Mouse (Mus musculus) right cerebral cortex, postnatal 14 days (tissue): ENCODE data around the gene Hspa12a.
A peak's percentile ranks its signal among the peaks of the same experiment; 100 is the strongest.

Experiments
- DNase-seq: peaks from one replicate; pipeline ENCODE4 v3.0.0; 2022

Gene Hspa12a

DNA sequence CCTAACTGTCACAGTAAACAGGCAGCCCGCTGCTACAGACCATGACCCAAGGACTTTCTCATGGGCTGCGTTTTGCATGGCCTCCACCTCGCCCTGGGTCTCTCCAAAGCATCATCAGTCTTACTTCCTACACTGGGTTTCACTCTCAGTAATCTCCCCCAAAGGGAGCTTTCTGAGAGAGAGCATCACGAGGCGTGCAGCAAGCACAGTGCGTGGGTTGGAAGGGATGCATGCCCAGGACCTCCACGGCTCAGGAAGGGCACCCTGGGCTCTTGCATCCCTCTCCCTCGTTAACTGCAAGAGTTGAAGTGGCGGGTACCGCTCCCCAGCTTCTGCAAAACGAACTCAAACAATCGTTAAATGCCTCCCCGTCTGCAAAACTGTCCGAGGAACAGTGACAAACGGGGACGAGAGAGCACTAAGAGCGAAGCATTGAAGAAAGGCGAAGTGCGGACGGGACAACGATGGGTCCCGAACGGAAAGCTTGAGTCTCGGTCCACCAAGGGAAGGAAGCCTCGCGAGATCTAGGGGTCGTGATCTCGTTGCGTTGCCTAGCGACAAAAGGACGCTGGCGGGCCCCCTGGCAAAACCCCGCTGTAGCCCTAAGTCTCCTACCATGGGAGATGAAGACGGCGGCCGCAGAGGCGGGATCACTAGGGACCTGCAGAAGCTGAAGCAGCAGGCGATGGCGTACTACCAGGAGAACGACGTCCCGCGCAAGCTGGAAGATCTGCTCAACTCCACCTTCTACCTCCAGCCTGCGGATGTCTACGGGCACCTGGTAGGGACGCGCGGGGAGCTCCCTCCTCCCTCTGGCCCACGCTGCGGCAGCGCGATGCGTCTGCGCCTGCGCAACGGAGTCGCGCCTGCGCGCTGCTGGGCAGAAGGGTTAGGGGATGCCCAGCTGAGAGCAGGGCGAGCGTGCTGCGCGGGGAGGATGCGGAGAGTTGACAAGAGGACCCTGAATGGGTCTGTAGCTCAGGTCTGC lies at the start of gene Hspa12a, which contains the start of gene Eno4:
Hspa12a (minus strand) TSS at position 814 of the 988 bp plus-strand sequence.
Eno4 (plus strand) TSS at position 585 of the 988 bp plus-strand sequence.
- peak; percentile 94 for DNase-seq

DNA sequence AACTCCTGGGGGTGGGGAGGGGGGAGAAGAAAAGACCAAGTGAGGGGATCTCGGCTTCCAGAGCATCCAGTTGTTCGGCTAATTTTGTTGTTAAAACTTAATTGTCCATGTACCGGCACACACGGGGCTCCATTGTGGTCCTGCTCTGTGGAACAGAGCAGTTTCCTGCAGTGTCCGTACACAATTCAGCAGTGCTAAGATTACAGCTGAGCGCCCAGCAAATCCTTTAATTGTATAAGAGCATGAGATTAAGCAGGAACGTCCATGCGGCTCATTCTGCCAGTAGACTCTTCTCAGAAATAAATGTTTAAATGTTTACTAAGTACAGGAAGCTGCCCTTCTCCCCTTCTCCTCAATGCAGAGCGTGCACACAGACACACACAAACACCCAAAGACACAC lies 38.1 kb upstream of the Hspa12a start:
- no peak for DNase-seq

DNA sequence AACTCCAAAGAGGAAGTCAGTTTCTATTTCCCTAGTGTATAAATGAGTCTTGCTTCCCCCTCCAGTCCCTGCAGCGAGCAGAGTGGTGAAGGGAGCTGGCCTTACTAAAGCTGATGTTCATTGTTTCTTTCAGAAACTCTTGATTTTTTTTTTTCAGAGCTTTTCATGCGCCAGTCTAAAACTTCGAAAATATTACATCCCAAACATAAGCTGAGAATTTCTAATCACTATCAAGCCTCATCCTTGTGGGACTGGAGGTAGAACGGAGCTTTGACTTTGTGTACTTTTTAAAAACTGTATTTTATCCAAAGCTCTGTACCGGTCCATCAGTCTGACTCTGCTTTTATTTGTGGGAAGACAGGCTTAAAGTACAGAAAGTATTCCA lies 36.6 kb upstream of the Hspa12a start:
- no peak for DNase-seq

DNA sequence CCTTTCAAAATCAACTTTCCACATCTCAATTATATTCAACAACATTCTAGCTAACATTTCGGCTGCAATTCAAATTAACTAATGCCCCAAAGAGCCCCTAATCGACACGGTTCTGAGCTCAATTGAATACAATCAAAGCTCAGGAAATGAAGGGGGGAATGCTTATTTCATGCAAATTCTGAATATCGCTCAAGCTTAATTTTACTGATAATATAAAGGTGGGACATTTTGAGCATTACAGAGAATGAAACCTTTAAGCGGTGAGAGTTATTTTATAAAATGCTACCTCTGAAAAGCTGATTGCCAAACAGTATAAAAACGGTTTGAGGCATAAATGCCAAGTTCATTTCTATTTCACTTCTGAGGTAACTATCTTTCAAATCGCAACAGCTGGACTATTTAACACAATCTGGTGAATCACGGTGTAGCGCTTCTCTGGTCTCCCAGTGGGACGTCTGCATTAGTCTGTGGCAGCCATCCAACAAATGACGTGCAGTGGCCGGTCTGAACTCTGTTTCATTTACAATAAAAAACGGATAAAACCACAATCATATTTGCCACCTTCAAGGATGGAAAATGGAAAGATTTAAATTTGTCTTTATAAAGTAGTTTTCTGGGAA lies 36.1 kb upstream of the Hspa12a start:
- DNase-seq: peak; percentile 32

- DNase-seq: no peak
Measured at GRCm38 (mm10) chr19:58978401-58979171, 35.1 kb upstream of the Hspa12a start.

DNA sequence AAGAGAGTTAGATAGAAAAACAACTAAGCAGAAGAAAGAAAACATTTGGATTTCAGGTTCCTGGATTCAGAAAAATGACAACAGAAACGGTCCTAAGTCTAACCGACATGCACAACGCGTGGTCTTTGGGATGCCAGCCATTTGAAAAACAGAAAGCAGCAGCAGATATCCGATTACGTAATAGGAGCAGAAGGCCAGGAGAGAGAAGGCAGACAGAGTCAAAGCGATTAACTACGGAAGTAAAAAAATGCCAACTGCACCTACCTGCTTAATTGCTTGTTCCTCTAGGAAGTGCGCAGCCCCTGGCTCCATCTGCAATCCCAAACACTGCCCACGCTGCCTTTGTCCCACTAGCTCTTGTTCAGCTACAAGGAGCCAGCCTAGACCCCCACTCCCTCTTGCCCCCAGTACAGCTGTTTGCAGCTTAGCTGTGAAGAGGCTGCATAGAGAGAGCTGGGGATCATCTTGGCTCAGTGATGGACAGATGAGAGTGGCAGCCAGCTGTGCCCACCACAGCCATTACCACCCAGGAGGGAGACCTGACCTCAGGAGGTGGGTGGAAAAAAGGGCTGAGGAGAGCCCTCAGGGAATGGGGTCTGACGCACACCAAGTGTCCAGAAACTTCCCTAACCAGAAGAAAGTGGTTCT lies 31.9 kb upstream of the Hspa12a start:
- no peak for DNase-seq

- DNase-seq: no peak
Measured at GRCm38 (mm10) chr19:58974126-58974525, 30.7 kb upstream of the Hspa12a start.

GRCm38 (mm10) chr19:58970826-58971225 lies 27.4 kb upstream of the Hspa12a start:
- no peak for DNase-seq

DNA sequence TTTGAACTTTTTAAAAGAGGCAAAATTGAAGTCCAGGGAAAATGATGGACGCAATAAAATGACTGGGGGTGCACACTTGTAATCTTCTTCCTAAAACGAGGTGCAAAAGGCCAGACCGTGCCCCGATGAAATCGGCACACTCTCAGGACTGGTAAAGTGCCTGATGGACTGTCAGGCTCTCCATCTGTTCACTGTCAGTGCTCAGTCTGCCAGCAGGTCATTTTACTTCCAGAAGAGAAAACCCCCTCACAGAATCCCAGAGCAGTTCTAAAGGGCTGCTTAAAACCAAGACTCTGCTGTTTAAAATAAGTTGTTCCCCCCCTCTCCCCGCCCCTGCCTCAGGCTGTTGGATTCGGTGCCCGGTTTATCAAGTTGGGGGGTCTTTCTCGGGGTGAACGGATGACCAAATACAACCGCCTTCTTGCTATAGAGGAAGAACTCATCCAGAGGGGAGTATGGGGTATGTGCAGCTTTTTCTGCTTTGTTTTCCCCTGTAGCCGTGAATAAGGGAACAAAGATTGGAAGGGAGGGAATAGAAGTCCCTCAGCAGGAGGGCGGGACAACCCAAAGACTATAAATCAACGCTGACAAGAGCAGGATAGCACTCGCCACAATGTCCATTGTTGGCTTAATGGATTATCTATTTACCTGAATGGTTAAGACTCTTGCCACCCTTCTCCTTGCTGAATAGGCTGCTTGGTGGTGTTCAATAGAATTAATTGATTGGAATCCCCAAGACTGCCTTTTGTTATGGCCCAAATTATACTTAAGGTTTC lies 25.5 kb upstream of the Hspa12a start:
- DNase-seq: no peak

DNA sequence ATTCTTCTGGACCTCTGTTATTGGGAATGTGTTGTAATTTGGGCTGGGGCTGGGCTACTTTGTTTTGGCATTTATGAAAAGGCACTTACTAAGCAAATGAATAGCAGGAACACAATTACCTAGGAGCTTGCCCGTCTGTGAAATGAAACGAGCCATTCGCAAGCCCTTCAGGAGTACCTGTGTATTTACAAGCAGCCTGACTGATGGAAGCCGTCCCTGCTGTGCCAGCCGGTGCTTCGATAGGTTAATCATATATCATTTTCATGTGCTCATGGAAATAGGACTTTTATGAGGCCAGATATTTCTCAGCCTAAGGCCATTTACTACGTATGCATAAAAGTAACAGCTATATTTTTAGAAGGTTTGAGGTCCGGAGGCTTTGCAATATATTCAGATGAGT lies 19.6 kb upstream of the Hspa12a start:
- DNase-seq: no peak

DNA sequence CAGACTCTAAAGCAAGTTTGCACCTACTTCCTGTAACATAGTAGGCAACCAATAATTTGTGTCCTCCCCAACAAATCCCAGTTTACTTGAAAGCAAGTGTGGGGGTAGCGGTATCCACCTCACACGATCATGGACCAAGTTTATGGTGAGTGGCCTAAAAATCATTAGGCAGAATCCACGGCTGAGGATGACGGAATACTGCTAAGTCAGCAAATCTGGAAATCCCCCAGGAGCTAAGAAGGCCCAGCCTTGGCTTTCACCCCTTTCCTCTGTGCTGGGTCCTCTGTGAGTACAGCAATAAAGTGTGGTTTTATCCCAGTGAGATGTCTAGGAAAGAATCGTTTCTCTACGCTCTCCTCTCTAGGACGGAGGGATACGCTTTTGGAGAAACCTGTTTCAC lies 11.3 kb upstream of the Hspa12a start:
- DNase-seq: no peak

- DNase-seq: no peak
Measured at GRCm38 (mm10) chr19:58952236-58952635, 8.8 kb upstream of the Hspa12a start.

DNA sequence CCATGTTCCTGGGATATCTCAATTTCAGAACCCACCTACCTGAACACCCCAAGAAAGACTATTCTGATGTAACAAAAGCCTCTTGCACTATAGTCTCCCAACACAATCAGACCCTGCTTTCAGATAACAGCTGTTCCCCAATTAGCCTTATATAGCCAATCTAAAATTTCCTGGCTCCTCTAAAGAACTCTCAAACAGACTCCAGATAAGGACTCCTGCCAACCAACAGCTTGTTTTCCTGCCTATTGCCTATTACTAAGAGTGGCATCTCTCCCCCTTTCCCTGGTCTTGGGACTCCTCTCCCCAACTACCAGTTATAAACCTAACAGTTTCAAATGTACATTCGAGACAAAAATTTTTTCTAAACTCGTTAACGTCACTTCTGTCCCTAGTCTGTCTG lies 8.1 kb upstream of the Hspa12a start:
- no peak for DNase-seq

DNA sequence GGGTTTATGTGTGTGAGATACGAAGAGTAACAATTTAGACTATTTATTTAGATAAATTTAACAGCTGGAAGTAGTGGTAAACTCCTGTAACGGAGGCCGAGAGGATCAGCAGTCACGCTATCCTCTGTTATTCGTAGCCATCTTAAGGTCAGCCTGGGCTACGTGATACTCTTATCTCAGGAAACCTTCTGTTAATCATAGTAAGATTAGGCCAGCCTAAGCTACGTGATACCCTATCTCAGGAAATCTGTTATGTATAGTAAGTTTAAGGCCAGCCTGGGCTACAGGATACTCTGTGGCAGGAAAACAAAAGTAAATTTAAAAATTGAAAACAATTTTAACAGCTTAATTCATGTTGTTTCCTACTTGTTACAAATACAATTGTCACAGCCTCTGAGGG lies 2.5 kb upstream of the Hspa12a start:
- no peak for DNase-seq

DNA sequence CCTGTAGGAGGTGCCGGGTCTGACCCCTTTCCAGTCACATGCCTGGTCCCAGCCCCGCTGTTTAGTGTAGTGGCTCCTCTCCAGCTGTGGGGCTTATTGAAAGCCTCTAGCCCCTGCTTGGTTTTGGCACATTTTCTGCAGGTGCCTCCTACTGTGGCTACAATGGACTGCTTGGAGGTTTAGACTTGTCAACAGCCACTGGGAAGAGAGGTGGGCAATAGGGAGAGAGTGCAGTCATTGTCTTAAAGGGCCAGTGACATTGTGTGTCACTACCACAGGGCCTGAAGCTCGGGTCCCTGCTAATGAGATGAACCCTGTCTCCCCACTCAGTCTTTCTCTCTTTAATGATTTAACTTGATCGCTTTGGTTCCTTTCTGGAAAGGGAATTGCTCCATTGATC lies 10.4 kb downstream of the Hspa12a start:
- DNase-seq: no peak

DNA sequence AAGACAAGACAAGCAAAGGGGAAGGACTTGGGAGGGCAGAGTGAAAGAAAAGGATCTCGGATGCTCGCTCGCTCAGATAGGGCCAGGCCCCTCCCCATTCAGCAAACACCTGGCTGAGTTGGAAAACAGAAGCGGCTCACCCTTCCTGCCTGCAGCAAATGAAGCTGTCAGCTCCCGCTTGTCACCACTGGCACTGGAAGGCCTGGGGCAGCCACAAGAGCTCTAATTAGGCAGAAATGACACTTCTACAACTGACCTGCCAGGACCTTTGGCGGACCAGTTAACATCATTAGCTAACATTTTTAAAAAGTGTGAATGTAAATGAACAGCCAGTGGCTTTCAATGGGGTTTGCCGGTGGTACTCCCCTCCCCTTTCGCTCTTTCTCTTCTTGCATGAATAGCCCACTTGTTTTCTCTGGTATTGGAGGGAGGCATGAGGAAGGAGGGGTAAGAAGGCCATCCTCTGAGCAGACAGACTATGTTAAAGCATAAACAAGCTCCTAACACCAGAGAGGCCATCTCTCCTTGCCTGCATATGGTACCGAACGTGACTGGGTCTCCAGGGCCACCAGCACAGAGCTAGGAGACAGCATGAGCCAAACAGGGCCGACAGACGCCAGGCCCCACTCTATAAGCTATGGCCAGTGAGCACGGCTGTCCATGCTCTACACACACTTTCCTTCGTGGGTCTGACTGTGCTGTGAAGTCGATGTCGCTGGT lies 12.2 kb downstream of the Hspa12a start:
- DNase-seq: no peak

DNA sequence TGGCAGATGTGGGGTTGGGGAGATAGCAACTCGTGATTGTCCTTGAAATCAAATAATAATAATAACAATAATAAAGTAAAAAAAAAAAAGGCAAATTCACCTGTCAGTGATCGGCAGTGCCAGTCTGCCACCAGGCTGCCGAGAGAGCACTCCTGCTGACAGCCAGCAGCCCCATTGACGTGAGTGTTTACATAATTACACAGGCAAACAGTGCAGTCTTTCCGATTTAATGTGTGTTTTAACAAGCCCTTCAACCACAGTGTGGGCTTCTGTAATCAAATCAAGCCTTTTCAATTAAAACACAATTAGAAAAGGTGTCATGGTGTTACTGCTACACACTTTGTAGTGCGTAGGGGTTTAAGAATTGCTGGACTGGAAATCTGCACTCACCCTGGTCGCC lies 24.3 kb downstream of the Hspa12a start:
- no peak for DNase-seq

GRCm38 (mm10) chr19:58918597-58918996 lies 24.9 kb downstream of the Hspa12a start:
- DNase-seq: no peak

DNA sequence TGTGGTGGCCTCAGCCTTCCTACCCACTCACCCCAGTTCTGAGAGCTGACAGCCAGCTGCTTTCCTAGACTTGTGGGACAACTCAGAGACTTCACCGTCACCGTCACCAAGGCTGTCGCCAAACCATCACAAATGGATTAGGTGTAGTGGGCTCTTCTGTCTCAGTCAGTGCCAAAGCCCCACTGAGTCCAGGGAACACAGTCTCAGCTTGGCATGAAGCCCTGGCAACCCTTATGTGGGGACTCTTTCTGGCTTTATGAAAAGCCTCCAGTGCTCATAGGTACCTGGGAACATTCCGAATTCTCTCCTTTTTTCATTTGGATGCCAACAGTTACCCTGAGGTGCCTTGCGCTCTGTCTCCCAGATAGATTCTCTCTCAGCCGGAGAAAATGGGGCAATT lies 30.2 kb downstream of the Hspa12a start:
- DNase-seq: no peak

DNA sequence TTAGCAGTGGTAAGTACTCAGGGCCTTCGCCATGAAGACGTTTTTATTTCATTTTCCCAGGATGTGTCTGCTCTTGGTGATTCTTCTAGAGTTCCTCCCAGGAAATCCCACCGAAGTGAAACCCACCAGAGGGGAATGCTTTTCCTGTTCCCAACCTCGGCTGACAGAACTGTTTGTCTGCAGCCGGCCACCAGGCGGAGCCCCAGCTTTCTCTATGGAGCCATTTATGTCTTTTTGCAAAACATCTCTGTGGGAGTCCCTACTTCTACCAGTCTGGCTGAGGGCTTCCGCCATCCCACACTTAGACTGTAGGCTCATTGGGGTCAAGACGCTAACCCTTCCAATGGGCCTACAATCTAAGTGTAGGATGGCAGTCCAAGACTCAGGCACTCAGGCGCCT lies 32.1 kb downstream of the Hspa12a start:
- DNase-seq: peak; percentile 84

GRCm38 (mm10) chr19:58910941-58911368 lies 32.5 kb downstream of the Hspa12a start:
- DNase-seq: no peak
